Mouse (Mus musculus) neutrophil, adult 59 days (primary cell): ENCODE results near the gene Fam78b. TPM values are rescaled to one million over a fixed set of nuclear protein-coding genes. Genes with fewer than 3 reads are reported as not detected.

Source experiments
- total RNA-seq, 2 experiments: library from RNA; stranded (reverse); gene quantifications; 1 replicate in 1 of 2; 2 replicates in 1 of 2; pipeline ENCODE4 v1.2.4; 2023

The Fam78b gene
- total RNA-seq: 1 to 10 TPM; 2.2 to 3.5 TPM

GRCm38 (mm10) chr1:167001174-167001843 is at the start of gene Fam78b:
Gene Fam78b (plus strand): TSS chr1:167001417.

